Mouse (Mus musculus): ENCODE results near the gene Gnaq.

- no peak for TF ChIP-seq CTCF (IDR thresholded peaks at IDR 0.05; ENCODE audit: control insufficient read depth, insufficient read depth, low read length)
- TF ChIP-seq POLR2A (IDR thresholded peaks at IDR 0.05; ENCODE audit: borderline replicate concordance, control insufficient read depth, low read depth, low read length): no peak
Measured at GRCm38 (mm10) chr19:16168653-16169198, 36.1 kb downstream of the Gnaq start.
